Mouse (Mus musculus) B cell, adult (primary cell): ENCODE data around the gene Prorsd1. TPM values are rescaled to one million over a fixed set of nuclear protein-coding genes. Genes with fewer than 3 reads are reported as not detected.

Experiments
- total RNA-seq: library from RNA; stranded (reverse); gene quantifications from 4 replicates; pipeline ENCODE4 v1.2.4, GENCODE M21; 2023; ENCODE audit not compliant: inconsistent age

The Prorsd1 gene
- total RNA-seq: 37.4 to 44.3 TPM (median 38.9 TPM) in 4 replicates

DNA sequence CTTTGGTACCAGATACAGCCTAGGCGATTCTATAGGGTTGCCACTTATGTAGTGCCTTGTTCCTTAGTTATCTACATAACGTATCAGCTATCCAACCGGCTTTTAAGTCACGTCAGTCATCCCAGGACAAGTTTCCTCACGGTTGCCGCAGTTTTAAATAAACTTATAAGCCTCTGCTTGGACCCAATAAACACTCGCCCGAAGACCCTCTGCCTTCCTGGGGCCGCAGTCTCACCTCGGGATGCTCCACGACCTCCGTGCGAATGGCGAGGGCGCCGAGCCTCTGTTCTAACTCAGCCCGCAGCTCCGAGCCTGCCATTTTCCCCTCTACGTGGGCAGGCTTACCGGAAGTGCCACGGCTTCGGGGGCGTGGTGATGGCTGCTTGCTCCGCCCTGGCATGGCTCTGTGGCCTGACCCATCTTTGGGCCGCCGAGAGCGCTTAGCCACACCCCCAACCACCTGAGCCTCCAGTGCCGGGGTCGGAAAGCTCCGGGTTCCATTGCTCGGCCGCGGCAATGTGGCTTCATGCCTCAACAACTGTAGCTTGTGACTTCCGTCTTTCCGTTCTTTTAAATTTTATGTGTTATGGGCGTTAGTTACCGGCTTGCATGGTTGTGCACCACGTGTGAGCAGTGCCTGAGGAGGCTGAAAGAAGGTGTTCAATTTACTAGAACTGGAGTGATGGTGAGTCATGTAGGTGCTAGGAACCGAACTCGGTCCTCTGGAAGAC is at the start of gene Prorsd1:
Prorsd1 (minus strand) TSS at position 352 of the 731 bp plus-strand sequence.

DNA sequence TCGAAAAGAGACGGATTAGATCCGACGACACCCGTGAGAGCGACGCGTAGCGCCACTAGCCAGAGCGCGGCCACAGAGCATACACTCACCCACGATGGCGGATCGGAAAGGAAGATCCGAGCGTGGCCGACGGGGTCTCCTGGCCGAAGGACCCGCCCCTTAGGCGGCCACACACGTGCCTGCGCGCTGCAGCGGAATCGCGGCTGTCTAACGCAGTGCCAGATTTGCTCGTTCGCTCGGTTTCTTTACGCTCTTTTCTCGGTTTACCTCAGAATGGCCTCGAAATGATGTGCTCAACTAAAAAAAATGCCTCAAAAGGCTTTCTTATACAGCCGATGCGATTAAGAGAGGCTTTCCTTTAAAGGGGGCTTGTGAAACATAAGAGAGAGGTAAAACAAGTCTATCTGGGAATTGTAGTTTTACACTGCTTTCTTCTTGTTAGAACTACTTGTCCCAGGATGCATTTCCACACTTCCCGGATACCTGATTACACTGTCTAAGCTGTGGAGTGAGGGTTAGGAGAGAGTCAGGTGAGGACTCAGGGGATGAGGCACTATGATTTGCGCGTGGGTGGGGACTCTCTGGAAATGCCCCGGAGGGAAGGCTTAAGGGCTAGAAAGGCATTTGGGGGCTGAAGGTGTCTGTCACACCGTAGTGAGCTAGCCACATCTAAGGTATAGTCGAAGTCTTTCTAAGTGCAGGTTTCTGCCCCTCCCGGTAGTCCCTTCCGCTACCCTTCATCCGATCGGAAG is 33.1 kb upstream of the Prorsd1 start, which contains the start of the genes Clhc1 and Rps27a:
Clhc1 (plus strand) TSS at position 199 of the 752 bp plus-strand sequence.
Rps27a (minus strand) TSS at position 358 of the 752 bp plus-strand sequence.

DNA sequence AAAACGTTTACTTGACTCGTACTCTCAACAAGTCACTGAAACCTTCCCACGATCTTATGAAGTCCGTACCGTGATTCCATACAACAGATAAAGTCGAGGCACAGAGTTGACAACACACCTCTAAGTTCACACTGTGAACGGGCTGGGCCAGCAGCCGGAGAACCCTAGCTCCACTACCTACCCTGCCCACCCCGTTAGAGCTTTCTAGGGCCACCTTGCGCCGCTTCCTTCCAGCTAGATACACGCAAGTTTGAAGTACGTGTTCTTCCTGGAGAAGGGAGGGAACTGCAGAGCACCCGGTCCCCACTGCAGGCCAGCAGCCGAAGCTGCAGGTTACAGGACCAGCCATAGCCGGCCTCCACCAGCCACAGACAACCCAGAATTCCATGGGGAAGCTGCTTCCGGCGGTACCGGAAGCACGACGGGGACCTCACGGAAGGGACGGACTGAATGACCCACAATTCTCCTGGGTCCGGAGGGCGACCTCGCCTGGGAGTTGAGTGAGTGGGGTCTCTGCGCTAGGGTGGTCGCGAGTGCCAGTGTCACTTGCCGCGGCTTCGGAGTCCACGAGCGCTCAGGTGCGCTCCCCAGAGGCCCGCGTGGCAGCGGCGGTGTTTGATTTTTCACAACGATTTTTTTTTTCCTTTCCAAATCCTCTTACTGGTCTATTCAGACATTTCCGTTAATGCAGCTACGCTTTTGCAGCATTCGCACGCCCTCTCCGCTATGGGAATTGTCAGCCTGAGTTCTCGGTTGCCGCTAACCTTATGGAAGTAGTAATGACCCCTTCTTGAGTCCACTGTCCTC is 11.4 kb upstream of the Prorsd1 start, which contains the start of gene Mtif2:
Mtif2 (plus strand) TSS at position 421 of the 807 bp plus-strand sequence.

Other genes with a start within 250 kb of the Prorsd1 start
- gene Ccdc88a, start 141.4 kb downstream of the Prorsd1 start, total RNA-seq: 7.0 to 11.0 TPM (median 8.3 TPM) in 4 replicates
- 28.7 to 30.7 TPM (median 29.9 TPM) in 4 replicates for gene Mtif2, start 11.4 kb upstream of the Prorsd1 start, total RNA-seq
- gene Clhc1, start 32.9 kb upstream of the Prorsd1 start, total RNA-seq: 0.51 to 0.64 TPM (median 0.60 TPM) in 3 of 4 replicates, not detected in the other
- 1,430 to 1,652 TPM (median 1,568 TPM) in 4 replicates for gene Rps27a, start 33.1 kb upstream of the Prorsd1 start, total RNA-seq
- gene Rtn4, start 177.9 kb upstream of the Prorsd1 start, total RNA-seq: 75.8 to 83.5 TPM (median 80.2 TPM) in 4 replicates